Mouse (Mus musculus) forebrain, embryonic 13.5 days (tissue): ENCODE results near the gene Asrgl1. TPM values are rescaled to one million over a fixed set of nuclear protein-coding genes. Genes with fewer than 3 reads are reported as not detected.
A peak's percentile ranks its signal among the peaks of the same experiment; 100 is the strongest.

ENCODE experiments used
- ATAC-seq: fragments of 200-750 bp; cut with Nextera tagmentation; 2 replicates; pipeline ENCODE4 v1.8.0; 2017
- H3K27ac ChIP-seq: fragments of 300-500 bp; sonication (generic); 2 replicates; pipeline ENCODE4 v1.5.1; 2015; ENCODE audit warnings: inconsistent platforms, mild to moderate bottlenecking, moderate library complexity
- H3K27me3 ChIP-seq: fragments of 300-500 bp; sonication (generic); 2 replicates; pipeline ENCODE4 v1.6.1; 2015; ENCODE audit warnings: mild to moderate bottlenecking, inconsistent platforms
- H3K36me3 ChIP-seq: fragments of 300-500 bp; sonication (generic); 2 replicates; pipeline ENCODE4 v1.6.1; 2015; ENCODE audit warnings: mild to moderate bottlenecking, inconsistent platforms; ENCODE audit not compliant: poor library complexity, severe bottlenecking
- H3K4me1 ChIP-seq: fragments of 300-500 bp; sonication (generic); 2 replicates; pipeline ENCODE4 v1.6.1; 2015; ENCODE audit warnings: inconsistent platforms
- H3K4me2 ChIP-seq: fragments of 300-500 bp; sonication (generic); 2 replicates; pipeline ENCODE4 v1.6.1; 2015; ENCODE audit warnings: inconsistent platforms, mild to moderate bottlenecking, moderate library complexity
- H3K4me3 ChIP-seq: fragments of 300-500 bp; sonication (generic); 2 replicates; pipeline ENCODE4 v1.5.1; 2015; ENCODE audit warnings: mild to moderate bottlenecking, inconsistent platforms
- H3K9ac ChIP-seq: fragments of 300-500 bp; sonication (generic); 2 replicates; pipeline ENCODE4 v1.6.1; 2015; ENCODE audit warnings: mild to moderate bottlenecking, inconsistent platforms
- H3K9me3 ChIP-seq: fragments of 300-500 bp; sonication (generic); replicated peaks from 2 replicates; pipeline ENCODE4 v1.6.1; 2016; ENCODE audit warnings: inconsistent platforms
- WGBS: fragments of 180-500 bp; shearing (Covaris S2); methylation state at CpG from one replicate; pipeline ENCODE4 v1.1.7; 2015; 5-methylcytosine and 5-hydroxymethylcytosine counted together
- polyA plus RNA-seq: library from polyadenylated mRNA; unstranded; fragments of >200 nt; fragmentation: Nextera tagmentation; extraction: Ambion mirVana; gene quantifications from 2 replicates; pipeline ENCODE4 v1.2.1, GENCODE M21; 2015

Gene Asrgl1
- polyA plus RNA-seq, 1 experiment from 2014 or later = 28.7 TPM

DNA sequence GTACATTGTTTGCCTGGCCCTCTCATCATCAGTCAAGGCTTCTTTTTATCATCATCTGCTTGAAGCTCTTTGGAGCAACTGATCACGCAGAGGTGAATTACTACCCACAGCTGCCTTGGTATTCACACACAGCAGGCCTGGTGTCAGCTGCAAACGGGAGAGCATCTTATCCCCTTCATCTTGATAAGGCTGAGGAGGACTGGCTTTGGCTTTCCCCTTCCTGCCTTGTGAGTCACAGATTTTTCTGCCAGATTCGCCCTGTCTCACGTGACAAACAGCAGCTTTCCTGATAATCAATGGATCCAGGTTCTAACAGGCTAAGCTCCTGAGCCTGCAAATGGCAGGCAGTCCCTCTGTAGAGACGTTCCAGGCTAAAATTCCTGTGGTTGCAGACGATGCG is 55.5 kb downstream of the Asrgl1 start:
- H3K9ac ChIP-seq = no peak overlapping the region
- no peak overlapping the region for H3K27ac ChIP-seq
- H3K4me3 ChIP-seq = no peak overlapping the region
- no peaks in the 10 kb centered on the region for H3K9me3 ChIP-seq
- H3K36me3 ChIP-seq = no peaks in the 10 kb centered on the region
- H3K4me2 ChIP-seq = no peak overlapping the region
- ATAC-seq = 0 out of 2 replicates have a peak, but pooled peaks have one; percentile 28
- peaks cover 4% of the 10 kb centered on the region; the same call in 1 of the 2 replicates for H3K4me1 ChIP-seq
- no peaks in the 10 kb centered on the region for H3K27me3 ChIP-seq
- WGBS = 44% methylated on average over 7 of the region's 7 CpGs

DNA sequence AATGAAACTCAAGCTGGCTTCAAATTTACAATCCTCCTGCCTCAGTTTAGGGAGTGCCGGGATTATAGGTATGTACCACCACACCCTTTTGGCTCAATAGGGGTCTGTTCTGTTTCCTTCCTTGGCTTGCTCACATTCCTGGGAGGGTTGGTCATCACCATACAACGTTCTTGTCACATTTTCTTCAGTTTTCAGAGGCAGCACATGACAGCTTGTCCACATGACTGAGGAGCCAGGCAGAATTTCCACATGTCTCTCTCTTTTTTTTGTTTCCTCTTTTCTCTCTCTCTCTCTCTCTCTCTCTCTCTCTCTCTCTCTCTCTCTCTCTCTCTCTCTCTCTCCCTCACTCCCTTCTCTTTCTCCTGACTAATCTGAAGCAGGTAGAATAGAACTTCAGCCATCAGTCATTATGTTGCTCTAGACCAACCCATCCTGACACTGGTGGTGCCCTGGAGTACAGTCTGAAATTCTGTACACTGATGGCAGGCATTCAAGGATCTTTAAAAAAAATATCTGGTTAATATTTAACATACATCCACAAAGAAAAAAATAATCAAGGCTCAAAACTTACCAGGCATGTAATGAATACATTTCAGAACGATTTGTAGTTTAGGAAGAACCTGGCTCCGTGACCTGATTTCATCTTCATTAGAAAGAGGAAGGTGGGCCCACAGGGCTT is 58.3 kb downstream of the Asrgl1 start:
- ATAC-seq = no peak
- no peak overlapping the region for H3K27ac ChIP-seq
- peaks cover 2% of the 10 kb centered on the region; the same call in 1 of the 2 replicates for H3K4me1 ChIP-seq
- H3K9ac ChIP-seq = no peak overlapping the region
- no peaks in the 10 kb centered on the region for H3K36me3 ChIP-seq
- no peak overlapping the region for H3K4me3 ChIP-seq
- 85% methylated on average over 4 of the region's 4 CpGs for WGBS
- no peak overlapping the region for H3K4me2 ChIP-seq
- no peaks in the 10 kb centered on the region for H3K9me3 ChIP-seq
- H3K27me3 ChIP-seq = no peaks in the 10 kb centered on the region

DNA sequence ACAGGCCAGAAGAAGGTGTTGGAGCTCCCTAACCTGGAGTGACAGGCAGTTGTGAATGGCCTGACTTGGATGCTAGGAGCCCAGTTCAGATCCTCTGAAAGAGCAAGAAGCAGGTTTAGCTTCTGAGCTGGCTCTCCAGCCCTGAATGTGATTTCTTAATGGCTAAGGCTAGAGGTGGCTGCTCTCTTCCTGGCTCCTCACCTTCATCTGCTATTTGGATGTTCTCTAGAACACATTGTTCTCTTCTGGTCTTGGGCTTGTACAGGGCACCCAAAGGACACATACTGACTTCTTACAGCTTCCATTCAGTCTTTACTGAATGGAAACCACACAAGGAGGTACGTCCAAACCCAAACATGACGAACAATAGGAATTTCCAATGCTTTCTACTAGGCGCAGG is 59.4 kb downstream of the Asrgl1 start:
- H3K36me3 ChIP-seq = no peaks in the 10 kb centered on the region
- no peaks in the 10 kb centered on the region for H3K27me3 ChIP-seq
- no peak for ATAC-seq
- H3K27ac ChIP-seq = no peak overlapping the region
- H3K4me2 ChIP-seq = no peak overlapping the region
- no peak overlapping the region for H3K4me3 ChIP-seq
- WGBS = 91% methylated on average over 3 of the region's 3 CpGs
- no peaks in the 10 kb centered on the region for H3K9me3 ChIP-seq
- peaks cover 9% of the 10 kb centered on the region; the same call in 1 of the 2 replicates for H3K4me1 ChIP-seq
- H3K9ac ChIP-seq = no peak overlapping the region

DNA sequence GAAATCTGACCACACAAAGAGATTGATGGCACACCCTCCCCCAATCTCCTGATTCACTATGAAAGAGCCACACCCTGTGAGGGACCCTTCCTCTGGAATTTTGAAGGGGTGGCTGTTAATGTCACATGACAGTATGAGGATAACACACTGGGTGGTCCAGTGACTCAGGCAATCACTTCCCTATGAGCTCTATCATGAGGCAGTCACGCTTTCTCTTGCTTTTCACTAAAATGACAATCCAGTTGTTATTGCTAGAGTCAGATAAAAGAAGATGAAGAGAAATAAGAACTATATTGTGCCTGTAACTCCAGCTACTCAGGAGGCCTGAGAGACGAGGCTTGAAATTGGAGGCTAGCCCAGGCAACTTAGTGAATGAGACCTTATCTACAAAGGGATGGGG is 59.9 kb downstream of the Asrgl1 start:
- Histone ChIP-seq H3K27me3 (no peaks in the 10 kb centered on the region), H3K4me3 (no peak overlapping the region), H3K4me2 (no peak overlapping the region), H3K4me1 (peaks cover 14% of the 10 kb centered on the region), H3K27ac (no peak overlapping the region), H3K9me3 (no peaks in the 10 kb centered on the region), H3K9ac (no peak overlapping the region), H3K36me3 (no peaks in the 10 kb centered on the region)
- no peak for ATAC-seq
- WGBS = 76% methylated on average over 2 of the region's 2 CpGs

DNA sequence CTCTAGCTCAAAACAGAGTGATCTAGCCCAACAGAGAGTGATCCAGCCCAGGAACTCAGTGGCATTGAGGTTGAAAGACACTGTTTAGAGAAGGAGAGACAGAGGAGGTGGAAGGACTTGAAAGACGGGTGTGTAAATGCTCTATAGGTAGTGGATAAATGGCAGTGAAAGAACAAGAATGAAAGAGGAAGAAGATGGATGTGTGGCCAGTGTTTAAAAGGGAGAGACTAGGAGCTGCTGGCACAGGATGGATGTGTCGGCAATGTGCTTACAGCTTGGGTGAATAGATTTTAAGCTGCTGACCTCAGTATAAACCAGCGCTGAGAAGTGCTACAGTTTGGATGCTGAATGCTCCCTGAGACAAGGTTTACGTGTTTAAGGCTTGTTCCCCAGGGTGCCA is 61.0 kb downstream of the Asrgl1 start:
- H3K9me3 ChIP-seq = no peaks in the 10 kb centered on the region
- H3K4me1 ChIP-seq = peaks cover 24% of the 10 kb centered on the region
- H3K27ac ChIP-seq = no peak overlapping the region
- H3K27me3 ChIP-seq = no peaks in the 10 kb centered on the region
- no peak overlapping the region for H3K9ac ChIP-seq
- no peak overlapping the region for H3K4me3 ChIP-seq
- WGBS = 77% methylated on average over 4 of the region's 4 CpGs
- no peaks in the 10 kb centered on the region for H3K36me3 ChIP-seq
- H3K4me2 ChIP-seq = no peak overlapping the region
- ATAC-seq = no peak

DNA sequence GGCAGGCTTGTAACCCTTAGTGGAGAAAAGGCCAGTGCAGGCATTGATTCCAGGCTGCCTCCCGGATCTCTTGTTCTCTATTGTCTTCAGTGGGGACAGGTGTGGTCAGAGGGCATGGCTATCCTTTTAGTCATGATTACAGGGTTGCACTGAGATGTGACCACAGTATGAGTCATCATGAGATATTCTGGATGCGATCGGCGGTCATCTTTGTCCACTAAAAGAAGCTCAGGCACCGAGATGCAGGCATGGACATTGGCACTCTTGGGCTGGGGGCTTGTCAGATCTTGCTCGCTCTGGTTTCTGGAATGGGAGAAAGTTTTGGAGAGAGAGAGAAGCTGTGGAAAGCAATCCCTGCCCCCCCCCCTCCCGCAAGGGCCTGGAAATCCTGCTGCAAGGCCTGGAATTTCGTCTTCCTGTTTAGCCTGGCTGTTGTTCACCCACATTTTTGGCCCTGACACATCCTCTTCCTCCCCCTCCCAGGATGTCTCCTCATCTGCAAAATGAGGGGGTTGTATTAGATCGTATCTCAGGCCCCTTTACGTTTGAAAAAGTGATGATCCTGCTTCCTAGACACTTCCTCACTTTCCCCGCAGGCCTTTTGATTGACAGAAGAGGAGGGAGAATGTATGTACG is 61.5 kb downstream of the Asrgl1 start:
- no peak overlapping the region for H3K4me3 ChIP-seq
- WGBS = 84% methylated on average over 12 of the region's 12 CpGs
- no peak overlapping the region for H3K9ac ChIP-seq
- H3K4me1 ChIP-seq = peaks cover 24% of the 10 kb centered on the region
- no peaks in the 10 kb centered on the region for H3K9me3 ChIP-seq
- no peaks in the 10 kb centered on the region for H3K27me3 ChIP-seq
- H3K27ac ChIP-seq = no peak overlapping the region
- no peak overlapping the region for H3K4me2 ChIP-seq
- ATAC-seq = no peak
- H3K36me3 ChIP-seq = no peaks in the 10 kb centered on the region

DNA sequence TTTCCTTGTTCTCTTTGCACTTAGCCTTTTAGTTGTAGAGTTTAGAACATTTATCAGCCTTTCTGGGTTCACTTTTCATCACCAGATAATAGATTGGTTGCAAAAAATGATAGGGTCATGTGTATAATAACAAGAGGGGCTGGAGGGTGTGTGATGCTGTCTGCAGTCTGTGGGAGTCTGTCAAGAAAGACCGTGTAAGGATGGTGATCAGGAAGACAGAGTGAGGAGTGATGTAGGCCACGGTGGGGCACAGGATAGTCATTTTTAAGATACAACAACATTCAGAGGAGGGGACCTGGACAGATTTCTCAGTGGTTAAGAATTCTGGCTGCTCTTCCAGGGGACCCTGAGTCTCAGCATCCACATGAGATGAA is 63.3 kb downstream of the Asrgl1 start:
- no peak for ATAC-seq
- Histone ChIP-seq H3K9ac (no peak overlapping the region), H3K27me3 (no peaks in the 10 kb centered on the region), H3K4me2 (no peak overlapping the region), H3K4me3 (no peak overlapping the region), H3K36me3 (no peaks in the 10 kb centered on the region), H3K27ac (no peak overlapping the region), H3K9me3 (no peaks in the 10 kb centered on the region), H3K4me1 (peaks cover 24% of the 10 kb centered on the region)
- WGBS = 87% methylated on average over 2 of the region's 2 CpGs

DNA sequence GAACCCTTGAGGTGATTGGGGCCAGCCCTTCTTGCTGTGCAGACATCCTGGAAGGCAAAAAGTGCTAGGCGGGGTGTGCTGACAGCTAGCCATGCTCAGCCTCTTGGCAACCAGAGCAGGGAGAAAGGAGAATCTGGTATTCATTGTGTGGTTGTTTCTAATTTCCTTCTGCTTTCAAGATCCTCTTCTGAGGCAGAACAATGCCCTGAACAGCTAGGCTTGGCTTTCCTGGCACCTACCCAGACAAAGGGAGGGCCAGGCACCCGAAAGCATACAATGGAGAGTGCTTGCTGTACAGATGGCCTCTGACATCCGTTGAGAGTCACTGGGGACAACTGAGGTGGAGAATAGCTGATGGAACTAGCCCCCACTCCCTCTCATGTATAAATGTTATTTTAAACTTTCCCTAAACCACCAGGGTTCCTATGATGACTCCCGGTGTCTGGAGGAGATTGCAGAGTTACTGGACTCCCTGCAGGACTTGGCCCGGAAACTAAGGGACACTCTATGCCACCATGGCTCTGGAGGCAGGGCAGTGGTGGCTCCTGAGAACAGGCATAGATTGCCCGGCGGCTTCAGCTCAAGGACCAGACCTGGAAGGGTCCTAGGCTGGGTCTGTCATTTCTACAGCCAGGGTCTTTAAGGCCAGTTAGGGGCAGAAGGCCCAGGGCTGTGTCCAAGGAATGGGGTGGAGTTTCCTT is 63.8 kb downstream of the Asrgl1 start:
- Histone ChIP-seq H3K9me3 (no peaks in the 10 kb centered on the region), H3K4me1 (peaks cover 24% of the 10 kb centered on the region), H3K36me3 (no peaks in the 10 kb centered on the region), H3K4me3 (no peak overlapping the region), H3K27me3 (no peaks in the 10 kb centered on the region), H3K9ac (no peak overlapping the region; the same call in 1 of the 2 replicates), H3K4me2 (no peak overlapping the region), H3K27ac (no peak overlapping the region)
- ATAC-seq = no peak
- 48% methylated on average over 7 of the region's 7 CpGs for WGBS

DNA sequence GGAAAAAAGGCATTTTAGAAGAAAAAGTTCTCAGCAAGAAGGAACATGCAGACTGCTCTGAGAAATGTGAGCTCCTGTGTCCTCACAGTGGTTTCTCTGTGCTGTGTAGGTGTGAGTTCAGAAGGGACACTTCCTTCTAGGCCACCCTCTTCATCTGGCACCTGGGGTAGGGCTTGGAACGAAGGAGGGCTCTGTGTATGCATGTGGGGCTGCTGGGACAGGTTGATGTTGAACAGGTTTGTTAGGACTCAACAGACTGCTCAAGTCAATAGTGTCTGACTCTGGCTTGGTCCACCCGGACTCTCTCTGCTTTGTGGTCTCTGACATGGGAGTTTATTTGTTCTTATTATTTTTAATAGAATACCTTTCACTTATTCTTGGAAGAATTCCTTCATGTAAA is 65.1 kb downstream of the Asrgl1 start:
- Histone ChIP-seq H3K36me3 (no peaks in the 10 kb centered on the region), H3K27ac (no peak overlapping the region), H3K4me2 (no peak overlapping the region), H3K4me3 (no peak overlapping the region), H3K9me3 (no peaks in the 10 kb centered on the region), H3K9ac (no peak overlapping the region), H3K4me1 (peaks cover 32% of the 10 kb centered on the region), H3K27me3 (no peaks in the 10 kb centered on the region)
- no peak for ATAC-seq
- WGBS = 72% methylated on average over 2 of the region's 2 CpGs

DNA sequence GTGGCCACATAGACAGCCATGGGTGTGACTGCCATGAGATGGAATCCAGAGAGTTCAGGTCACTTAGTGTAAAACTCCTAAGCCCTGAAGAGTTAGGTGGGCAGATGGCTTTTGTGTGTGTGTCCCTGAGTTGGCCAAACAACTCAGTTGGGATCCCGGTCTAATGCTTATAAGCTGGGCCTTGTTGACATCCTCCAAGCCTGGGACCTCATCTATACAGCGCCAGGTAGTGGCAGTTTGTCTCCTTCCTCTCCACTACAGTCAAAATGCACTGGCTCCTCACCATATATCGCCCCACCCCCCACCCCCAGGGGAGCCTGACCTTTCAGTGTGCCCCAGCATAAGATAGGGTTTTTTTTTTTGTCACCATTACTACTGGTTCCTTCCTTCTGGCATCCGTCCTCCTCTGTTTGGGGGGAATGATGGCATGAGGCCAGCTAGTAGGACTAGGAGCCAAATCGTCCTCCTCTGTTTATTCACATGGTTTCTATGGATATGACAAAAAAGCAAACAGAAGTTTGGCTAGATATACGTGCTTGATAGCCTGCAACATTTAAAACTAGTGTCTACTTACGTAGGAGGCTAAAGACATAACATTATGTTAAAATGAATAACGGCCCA is 65.6 kb downstream of the Asrgl1 start:
- no peak for ATAC-seq
- no peaks in the 10 kb centered on the region for H3K9me3 ChIP-seq
- H3K27ac ChIP-seq = no peak overlapping the region
- no peaks in the 10 kb centered on the region for H3K36me3 ChIP-seq
- peaks cover 32% of the 10 kb centered on the region for H3K4me1 ChIP-seq
- H3K4me3 ChIP-seq = no peak overlapping the region
- H3K4me2 ChIP-seq = no peak overlapping the region
- 71% methylated on average over 8 of the region's 8 CpGs for WGBS
- no peak overlapping the region for H3K9ac ChIP-seq
- H3K27me3 ChIP-seq = no peaks in the 10 kb centered on the region

DNA sequence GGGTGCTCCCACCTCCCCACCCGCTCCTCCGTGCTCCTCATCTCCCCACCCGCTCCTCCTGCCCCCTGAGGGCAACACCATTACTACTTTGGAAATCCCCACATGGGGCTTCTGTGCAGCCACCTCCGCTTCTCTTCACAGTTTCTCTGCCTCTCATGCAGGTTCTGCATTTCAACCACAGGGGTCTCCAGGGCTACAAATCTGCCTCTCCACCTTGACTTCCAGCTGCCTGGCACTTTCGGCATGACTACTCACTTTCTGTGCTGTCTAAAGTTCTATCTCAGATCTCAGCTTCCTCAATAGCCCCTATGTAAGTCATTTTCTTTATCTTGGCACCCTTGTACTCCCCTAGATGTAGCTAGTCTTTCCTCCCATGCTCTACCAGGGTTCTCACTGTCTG is 68.1 kb downstream of the Asrgl1 start:
- Histone ChIP-seq H3K4me2 (no peak overlapping the region), H3K9me3 (no peaks in the 10 kb centered on the region), H3K27ac (no peak overlapping the region), H3K4me1 (peaks cover 32% of the 10 kb centered on the region), H3K4me3 (no peak overlapping the region), H3K36me3 (no peaks in the 10 kb centered on the region), H3K9ac (no peak overlapping the region), H3K27me3 (no peaks in the 10 kb centered on the region)
- WGBS = 77% methylated on average over 5 of the region's 5 CpGs
- ATAC-seq = no peak
